Mouse (Mus musculus) embryonic facial prominence, embryonic 13.5 days (tissue): Measurements from ENCODE around the gene Pgam2. TPM values are rescaled to one million over a fixed set of nuclear protein-coding genes. Genes with fewer than 3 reads are reported as not detected.

Experiments
- ATAC-seq: fragments of 200-750 bp; cut with Nextera tagmentation; 2 replicates; pipeline ENCODE4 v1.8.0; 2017; ENCODE audit warnings: low read depth; ENCODE audit not compliant: insufficient number of reproducible peaks, insufficient read depth, low FRiP score, low TSS enrichment
- H3K27ac ChIP-seq: fragments of 300-500 bp; sonication (generic); 2 replicates; pipeline ENCODE4 v1.5.1; 2015; ENCODE audit warnings: moderate library complexity, mild to moderate bottlenecking, inconsistent platforms
- H3K27me3 ChIP-seq: fragments of 300-500 bp; sonication (generic); 2 replicates; pipeline ENCODE4 v1.6.1; 2015; ENCODE audit warnings: mild to moderate bottlenecking, inconsistent platforms
- H3K36me3 ChIP-seq: fragments of 300-500 bp; sonication (generic); 2 replicates; pipeline ENCODE4 v1.6.1; 2015; ENCODE audit warnings: mild to moderate bottlenecking, inconsistent platforms
- H3K4me1 ChIP-seq: fragments of 300-500 bp; sonication (generic); 2 replicates; pipeline ENCODE4 v1.6.1; 2015; ENCODE audit warnings: inconsistent platforms
- H3K4me2 ChIP-seq: fragments of 300-500 bp; sonication (generic); 2 replicates; pipeline ENCODE4 v1.6.1; 2015; ENCODE audit warnings: moderate library complexity, mild to moderate bottlenecking, inconsistent platforms
- H3K4me3 ChIP-seq: fragments of 300-500 bp; sonication (generic); 2 replicates; pipeline ENCODE4 v1.5.1; 2015; ENCODE audit warnings: mild to moderate bottlenecking, inconsistent platforms
- H3K9ac ChIP-seq: fragments of 300-500 bp; sonication (generic); 2 replicates; pipeline ENCODE4 v1.6.1; 2015; ENCODE audit warnings: mild to moderate bottlenecking, inconsistent platforms
- H3K9me3 ChIP-seq: fragments of 300-500 bp; sonication (generic); 2 replicates; pipeline ENCODE4 v1.6.1; 2016; ENCODE audit warnings: inconsistent platforms
- WGBS: fragments of 180-500 bp; shearing (Covaris S2); methylation state at CpG from one replicate; pipeline ENCODE4 v1.1.7; 2015; ENCODE audit warnings: mixed read lengths; 5-methylcytosine and 5-hydroxymethylcytosine counted together
- polyA plus RNA-seq: library from polyadenylated mRNA; unstranded; fragments of >200 nt; fragmentation: Nextera tagmentation; extraction: Ambion mirVana; gene quantifications from 2 replicates; pipeline ENCODE4 v1.2.1, GENCODE M21; 2015

Pgam2 gene
- polyA plus RNA-seq, 1 experiment from 2014 or later: 10.1 TPM

DNA sequence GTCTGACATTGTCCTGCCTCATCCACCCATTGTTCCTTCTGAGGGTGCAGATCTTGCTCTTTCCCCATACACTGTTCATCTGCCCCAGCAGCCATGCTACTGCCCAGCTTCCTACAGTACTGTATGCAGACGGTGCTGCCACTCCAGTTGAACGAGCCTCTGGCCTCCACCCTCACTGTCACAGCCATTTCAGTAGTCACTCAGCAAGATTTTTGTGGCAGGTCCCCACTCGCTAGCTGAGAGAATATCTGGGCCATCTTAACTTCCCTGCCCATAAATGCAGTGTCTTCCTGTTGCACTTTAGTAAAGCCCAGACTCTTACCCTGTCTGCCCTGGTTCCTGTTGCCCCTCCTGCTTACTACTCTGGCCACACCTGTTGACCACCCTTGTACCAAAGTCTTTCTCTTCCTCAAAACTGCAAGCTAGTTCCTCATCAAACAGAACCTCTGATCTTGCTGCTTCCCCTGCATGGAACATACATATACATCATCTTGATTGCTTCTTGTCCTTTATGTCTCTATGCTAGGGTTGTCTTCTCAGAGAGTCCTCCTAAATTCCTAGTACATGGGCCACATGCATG, 13.7 kb downstream of the Pgam2 start:
- H3K9ac ChIP-seq: peak overlapping the region; percentile 89
- no peaks in the 10 kb centered on the region for H3K27me3 ChIP-seq
- H3K9me3 ChIP-seq: no peaks in the 10 kb centered on the region
- peaks cover 36% of the 10 kb centered on the region for H3K36me3 ChIP-seq
- H3K4me1 ChIP-seq: peaks cover 26% of the 10 kb centered on the region
- no peak overlapping the region for H3K27ac ChIP-seq
- 73% methylated on average over 3 of the region's 3 CpGs for WGBS
- ATAC-seq: no peak
- H3K4me3 ChIP-seq: peak overlapping the region; percentile 81; the same call in 1 of the 2 replicates
- H3K4me2 ChIP-seq: peak overlapping the region; percentile 88

DNA sequence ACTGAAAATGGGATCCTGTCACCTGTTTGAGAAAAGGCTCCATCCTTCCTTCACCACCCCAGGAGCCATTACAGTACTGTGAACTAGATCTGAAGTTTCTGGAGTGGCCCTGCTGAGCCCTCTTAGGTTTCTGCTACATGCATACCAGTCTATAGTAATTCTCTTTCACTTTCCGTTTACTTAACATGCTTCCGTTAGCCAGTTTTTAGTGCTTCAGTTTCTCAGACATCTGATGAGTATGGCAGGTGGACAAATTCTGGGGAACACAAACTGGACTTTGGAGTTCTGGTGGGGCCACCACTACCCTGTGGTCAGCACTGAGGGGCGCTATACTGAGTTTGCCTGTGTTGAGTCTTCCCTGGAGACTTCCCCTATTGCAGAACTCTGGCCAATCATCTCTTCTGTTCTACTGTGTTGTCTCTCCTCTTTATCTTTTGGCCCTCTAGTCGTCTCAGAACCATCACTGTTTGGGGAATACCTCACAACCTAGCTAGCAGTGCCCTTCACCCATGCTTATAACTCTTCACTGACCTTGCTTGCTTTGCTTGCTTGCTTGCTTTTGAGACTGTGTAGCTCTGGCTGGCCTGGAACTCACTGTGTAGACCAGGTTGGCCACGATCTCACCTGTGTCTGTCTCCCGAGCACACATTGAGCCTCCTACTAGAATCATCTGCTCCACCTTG, 14.3 kb downstream of the Pgam2 start:
- WGBS: 70% methylated on average over 6 of the region's 6 CpGs
- H3K27me3 ChIP-seq: no peaks in the 10 kb centered on the region
- H3K27ac ChIP-seq: peak overlapping the region; percentile 91
- H3K9me3 ChIP-seq: no peaks in the 10 kb centered on the region
- no peak for ATAC-seq
- H3K4me3 ChIP-seq: peak overlapping the region; percentile 81
- H3K9ac ChIP-seq: peak overlapping the region; percentile 89
- H3K4me2 ChIP-seq: peak overlapping the region; percentile 88
- peaks cover 29% of the 10 kb centered on the region for H3K36me3 ChIP-seq
- H3K4me1 ChIP-seq: peaks cover 26% of the 10 kb centered on the region

DNA sequence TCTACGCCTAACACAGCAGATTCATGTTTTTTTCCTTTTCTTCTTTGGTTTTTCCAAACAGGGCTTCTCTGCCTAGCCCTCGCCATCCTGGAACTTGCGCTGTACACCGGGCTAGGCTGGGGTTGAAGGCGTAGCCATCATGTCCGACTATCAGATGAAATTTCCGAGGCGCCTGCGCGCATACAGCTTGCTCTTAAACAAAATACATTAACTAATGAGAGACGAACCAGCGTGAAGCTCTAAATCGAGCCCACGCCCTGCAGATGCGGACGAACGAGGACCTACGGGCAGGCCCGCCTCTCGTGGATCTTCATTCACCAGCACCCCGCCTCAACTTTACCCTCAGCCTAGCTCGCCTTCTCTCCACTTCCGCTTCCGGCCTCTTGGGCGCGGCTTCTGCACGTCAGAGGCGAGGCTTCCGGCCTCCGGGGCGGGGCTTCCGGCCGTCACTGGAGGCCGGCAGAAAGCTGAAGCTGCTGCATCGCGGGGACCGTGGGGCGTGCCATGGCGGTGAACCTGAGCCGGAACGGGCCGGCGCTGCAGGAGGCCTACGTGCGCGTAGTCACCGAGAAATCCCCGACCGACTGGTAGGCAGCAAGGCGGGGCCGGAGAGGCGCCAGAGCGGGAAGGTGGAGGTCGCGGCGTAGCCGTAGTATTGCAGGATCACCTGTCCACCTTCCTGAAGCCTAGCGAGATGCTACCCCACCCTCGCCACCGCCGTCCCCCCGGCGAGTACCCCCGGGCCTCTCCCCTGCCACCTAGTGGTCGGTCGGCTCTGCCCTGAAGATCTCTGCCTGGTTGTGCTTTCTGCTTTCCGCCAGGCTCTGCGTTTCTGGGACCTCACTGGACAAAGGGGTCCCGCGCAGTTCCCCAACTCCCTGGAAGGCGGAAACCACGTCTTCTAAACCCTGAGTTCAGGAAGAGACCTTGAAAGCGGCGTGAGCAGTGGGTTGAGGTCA, 15.2 kb downstream of the Pgam2 start, which contains the start of gene Dbnl:
TSS of gene Dbnl (plus strand) at position 433 of the 959 bp plus-strand sequence.
- Histone ChIP-seq H3K9me3 (no peaks in the 10 kb centered on the region), H3K27me3 (no peaks in the 10 kb centered on the region), H3K9ac (peak within 1 kb of the TSS; percentile 89), H3K27ac (peak within 1 kb of the TSS; percentile 91), H3K4me1 (peaks cover 26% of the 10 kb centered on the region), H3K36me3 (peaks cover 21% of the 10 kb centered on the region), H3K4me2 (peak within 1 kb of the TSS; percentile 88), H3K4me3 (peak within 1 kb of the TSS; percentile 81)
- peak; percentile 91 for ATAC-seq
- WGBS: under 1% methylated on average over 74 of the region's 74 CpGs

DNA sequence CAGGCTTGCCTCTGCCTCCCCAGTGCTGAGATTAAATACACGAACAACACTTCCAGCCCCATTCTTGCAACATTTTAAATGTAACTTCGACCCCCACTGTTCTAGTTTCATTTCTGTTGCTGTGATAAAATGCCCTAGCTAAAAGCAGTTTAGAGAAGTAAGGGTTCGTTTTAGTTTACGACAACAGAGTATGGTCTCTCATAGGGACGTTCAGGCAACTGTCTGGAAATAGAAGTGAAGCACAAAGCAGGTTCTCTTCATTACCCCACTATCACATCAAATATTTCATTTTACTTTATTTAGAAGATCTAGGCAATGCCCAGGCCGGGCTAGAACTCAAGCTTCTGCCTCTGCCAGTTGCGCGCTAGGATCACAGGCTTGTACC, 15.9 kb downstream of the Pgam2 start:
- Histone ChIP-seq H3K4me1 (peaks cover 26% of the 10 kb centered on the region), H3K27me3 (no peaks in the 10 kb centered on the region), H3K4me2 (peak overlapping the region; percentile 88), H3K4me3 (peak overlapping the region; percentile 81), H3K27ac (peak overlapping the region; percentile 91), H3K9me3 (no peaks in the 10 kb centered on the region), H3K9ac (peak overlapping the region; percentile 89), H3K36me3 (peaks cover 16% of the 10 kb centered on the region)
- ATAC-seq: no peak
- WGBS: 39% methylated on average over 8 of the region's 8 CpGs

DNA sequence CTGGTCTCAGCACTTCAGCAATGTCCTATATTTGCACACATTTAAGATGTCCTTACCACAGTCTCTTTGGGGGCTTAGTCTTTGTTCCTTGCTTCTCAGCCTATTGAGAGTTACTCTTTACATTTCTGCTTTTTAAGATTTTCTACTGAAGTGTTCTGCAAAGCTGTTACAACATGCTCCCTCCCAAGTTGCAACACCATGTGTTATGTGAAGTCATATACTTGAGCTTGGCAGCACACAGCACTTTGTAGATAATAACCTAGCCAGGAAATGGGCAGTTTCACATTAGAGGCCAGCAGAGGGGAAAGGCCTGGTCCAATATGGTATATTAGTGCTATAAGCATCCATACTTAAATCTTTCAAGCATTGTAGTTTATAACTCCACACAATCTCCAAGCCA, 17.8 kb downstream of the Pgam2 start:
- no peak for ATAC-seq

DNA sequence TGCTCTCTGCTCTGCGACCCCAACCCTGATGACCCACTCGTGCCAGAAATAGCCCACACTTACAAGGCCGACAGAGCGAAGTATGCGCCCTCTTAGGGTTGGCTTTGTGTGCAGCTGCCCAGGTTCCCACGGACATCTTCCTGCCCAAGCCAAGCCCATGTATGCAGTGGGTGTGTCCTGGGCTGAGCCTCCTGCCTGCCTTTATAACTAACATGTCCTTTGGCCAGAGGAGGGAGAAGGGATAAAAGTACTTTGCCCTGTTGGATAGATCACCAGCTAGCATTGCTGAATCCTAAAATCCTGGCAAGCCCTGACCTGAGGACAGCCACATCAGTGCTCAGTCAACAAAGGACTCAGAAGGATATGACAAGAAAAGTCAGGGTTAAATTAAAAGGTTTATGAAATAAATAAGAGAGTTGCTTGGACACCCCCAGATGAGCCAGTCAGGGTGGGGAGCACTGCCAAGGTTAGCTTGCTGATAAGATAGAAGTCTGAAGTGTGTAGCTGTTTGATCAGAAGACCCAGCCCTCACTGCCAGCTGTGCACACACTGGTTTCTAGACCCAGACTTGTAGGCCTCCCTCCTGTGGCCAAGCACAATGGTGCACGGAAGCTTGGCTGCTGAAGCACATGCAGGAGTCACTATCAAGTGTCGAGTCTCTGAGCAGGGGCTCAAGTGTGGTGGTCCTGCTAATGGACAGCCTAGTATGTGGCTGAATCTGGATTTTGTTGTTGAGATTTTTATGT, 21.2 kb downstream of the Pgam2 start:
- no peak overlapping the region for H3K9ac ChIP-seq
- no peak overlapping the region for H3K4me3 ChIP-seq
- H3K27me3 ChIP-seq: no peaks in the 10 kb centered on the region
- peaks cover 4% of the 10 kb centered on the region for H3K4me1 ChIP-seq
- H3K36me3 ChIP-seq: no peaks in the 10 kb centered on the region; the same call in 1 of the 2 replicates
- no peak for ATAC-seq
- H3K9me3 ChIP-seq: no peaks in the 10 kb centered on the region
- H3K27ac ChIP-seq: no peak overlapping the region
- 76% methylated on average over 8 of the region's 8 CpGs for WGBS
- no peak overlapping the region for H3K4me2 ChIP-seq

More for the DNA sequence above, 17.8 kb downstream of the Pgam2 start:
- H3K4me1 ChIP-seq: peaks cover 26% of the 10 kb centered on the region
- no peak overlapping the region for H3K27ac ChIP-seq
- H3K4me2 ChIP-seq: no peak overlapping the region
- peaks cover 3% of the 10 kb centered on the region; the same call in 1 of the 2 replicates for H3K36me3 ChIP-seq
- H3K27me3 ChIP-seq: no peaks in the 10 kb centered on the region
- H3K9ac ChIP-seq: no peak overlapping the region
- H3K4me3 ChIP-seq: no peak overlapping the region
- no peaks in the 10 kb centered on the region for H3K9me3 ChIP-seq

DNA sequence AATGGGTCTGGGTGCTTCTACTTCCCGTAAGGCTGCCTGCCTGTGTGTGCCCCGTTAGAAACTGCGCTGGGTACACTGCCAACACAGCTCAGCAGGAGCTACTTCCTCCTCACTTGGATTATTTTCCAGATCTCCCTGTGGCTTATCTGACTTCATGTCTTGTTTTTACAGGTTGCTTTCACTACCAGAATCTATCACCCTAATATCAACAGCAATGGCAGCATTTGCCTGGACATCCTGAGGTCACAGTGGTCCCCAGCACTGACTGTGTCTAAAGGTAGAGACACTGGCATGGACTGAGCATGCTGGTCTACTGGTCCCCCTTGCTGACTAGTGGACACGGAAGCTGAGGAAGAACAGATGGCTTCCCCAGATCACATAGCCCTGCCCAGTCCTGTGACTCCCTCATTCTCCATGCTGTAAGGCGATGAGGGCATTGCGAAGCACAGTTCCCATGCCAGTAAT, 23.5 kb downstream of the Pgam2 start:
- ATAC-seq: no peak
- Histone ChIP-seq H3K9me3 (no peaks in the 10 kb centered on the region), H3K27ac (no peak overlapping the region), H3K4me2 (no peak overlapping the region), H3K9ac (no peak overlapping the region), H3K4me3 (no peak overlapping the region), H3K27me3 (no peaks in the 10 kb centered on the region), H3K36me3 (no peaks in the 10 kb centered on the region; the same call in 1 of the 2 replicates), H3K4me1 (no peaks in the 10 kb centered on the region)
- 92% methylated on average over 6 of the region's 6 CpGs for WGBS

DNA sequence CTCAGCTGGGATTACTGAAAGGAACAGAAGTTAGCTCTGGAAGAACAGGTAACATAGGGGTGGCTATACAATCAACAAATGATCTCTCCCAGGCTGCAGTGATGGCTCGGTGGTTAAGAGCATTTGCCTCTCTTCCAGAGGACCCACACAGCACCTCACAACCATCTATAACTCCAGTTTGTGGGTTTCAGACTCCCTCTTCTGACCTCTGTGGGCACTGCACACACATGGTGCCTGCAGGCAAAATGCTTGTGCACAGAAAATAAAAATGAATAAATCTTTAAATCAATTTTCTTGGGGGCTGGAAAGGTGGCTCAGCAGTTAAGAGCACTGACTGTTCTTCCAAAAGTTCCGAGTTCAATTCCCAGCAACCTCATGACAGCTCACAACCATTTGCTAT, 25.1 kb downstream of the Pgam2 start:
- H3K27ac ChIP-seq: no peak overlapping the region
- peaks cover under 1% of the 10 kb centered on the region; the same call in 1 of the 2 replicates for H3K36me3 ChIP-seq
- no peak for ATAC-seq
- no peaks in the 10 kb centered on the region for H3K27me3 ChIP-seq
- H3K9me3 ChIP-seq: no peaks in the 10 kb centered on the region
- no peaks in the 10 kb centered on the region for H3K4me1 ChIP-seq
- no peak overlapping the region for H3K9ac ChIP-seq
- 66% methylated on average over 2 of the region's 2 CpGs for WGBS
- H3K4me3 ChIP-seq: no peak overlapping the region
- no peak overlapping the region for H3K4me2 ChIP-seq

DNA sequence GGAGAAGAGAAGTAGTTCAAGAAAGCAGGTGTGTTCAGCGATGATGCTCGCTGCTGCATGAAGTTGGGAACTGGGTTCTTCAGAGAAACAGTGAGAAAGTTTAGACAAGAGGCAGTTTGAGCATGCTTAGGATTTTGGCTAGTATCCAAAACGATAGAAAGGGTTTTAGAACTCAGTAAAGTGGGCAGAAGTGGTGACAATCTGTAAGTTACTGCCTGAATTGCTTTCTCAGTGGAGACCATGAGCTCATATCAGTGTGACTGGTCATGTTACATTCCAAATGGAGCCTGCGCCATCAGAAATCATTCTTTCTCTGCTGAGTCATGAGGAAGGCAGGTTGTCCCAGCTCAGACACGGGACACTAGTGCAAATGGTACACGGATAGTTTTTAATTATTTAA, 37.5 kb downstream of the Pgam2 start:
- no peaks in the 10 kb centered on the region for H3K27me3 ChIP-seq
- no peak overlapping the region for H3K4me2 ChIP-seq
- H3K4me1 ChIP-seq: peaks cover 4% of the 10 kb centered on the region
- no peak overlapping the region for H3K27ac ChIP-seq
- ATAC-seq: no peak
- no peak overlapping the region for H3K4me3 ChIP-seq
- WGBS: 86% methylated on average over 6 of the region's 6 CpGs
- H3K9ac ChIP-seq: no peak overlapping the region
- no peaks in the 10 kb centered on the region for H3K9me3 ChIP-seq
- H3K36me3 ChIP-seq: peaks cover 13% of the 10 kb centered on the region

DNA sequence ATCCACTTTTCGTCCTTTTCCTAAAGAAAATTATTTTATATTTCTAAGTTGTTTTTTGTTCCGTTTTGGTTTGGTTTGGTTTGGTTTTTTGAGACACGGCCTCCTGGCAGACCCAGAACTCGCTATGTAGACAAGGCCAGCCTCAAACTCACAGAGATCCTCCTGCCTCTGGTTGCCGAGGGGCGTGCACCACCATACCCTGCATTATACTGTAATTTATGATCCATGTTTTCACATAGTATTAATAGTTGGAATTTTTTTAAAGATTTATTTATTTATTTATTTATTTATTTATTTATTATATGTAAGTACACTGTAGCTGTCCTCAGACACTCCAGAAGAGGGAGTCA, 40.9 kb downstream of the Pgam2 start:
- H3K9me3 ChIP-seq: no peaks in the 10 kb centered on the region
- peaks cover 4% of the 10 kb centered on the region for H3K36me3 ChIP-seq
- peaks cover 11% of the 10 kb centered on the region for H3K4me1 ChIP-seq
- ATAC-seq: no peak
- H3K27ac ChIP-seq: no peak overlapping the region
- WGBS: 18% methylated on average over 6 of the region's 6 CpGs
- H3K4me2 ChIP-seq: peak overlapping the region; percentile 78
- peak overlapping the region; percentile 94 for H3K9ac ChIP-seq
- H3K4me3 ChIP-seq: peak overlapping the region; percentile 81
- no peaks in the 10 kb centered on the region for H3K27me3 ChIP-seq
